Mouse (Mus musculus) naive thymus-derived CD4-positive, alpha-beta T cell, adult 2 months (primary cell): ENCODE results near the gene Cntnap4.
"Not testable (repeated sequence)": the region's sequence is repeated elsewhere in the genome, so short reads cannot be mapped to it uniquely, and the experiment has no call there.

Experiments
- DNase-seq: peaks from one replicate; pipeline ENCODE4 v3.0.0-alpha.2; 2011; ENCODE audit warnings: low read depth

The Cntnap4 gene

DNA sequence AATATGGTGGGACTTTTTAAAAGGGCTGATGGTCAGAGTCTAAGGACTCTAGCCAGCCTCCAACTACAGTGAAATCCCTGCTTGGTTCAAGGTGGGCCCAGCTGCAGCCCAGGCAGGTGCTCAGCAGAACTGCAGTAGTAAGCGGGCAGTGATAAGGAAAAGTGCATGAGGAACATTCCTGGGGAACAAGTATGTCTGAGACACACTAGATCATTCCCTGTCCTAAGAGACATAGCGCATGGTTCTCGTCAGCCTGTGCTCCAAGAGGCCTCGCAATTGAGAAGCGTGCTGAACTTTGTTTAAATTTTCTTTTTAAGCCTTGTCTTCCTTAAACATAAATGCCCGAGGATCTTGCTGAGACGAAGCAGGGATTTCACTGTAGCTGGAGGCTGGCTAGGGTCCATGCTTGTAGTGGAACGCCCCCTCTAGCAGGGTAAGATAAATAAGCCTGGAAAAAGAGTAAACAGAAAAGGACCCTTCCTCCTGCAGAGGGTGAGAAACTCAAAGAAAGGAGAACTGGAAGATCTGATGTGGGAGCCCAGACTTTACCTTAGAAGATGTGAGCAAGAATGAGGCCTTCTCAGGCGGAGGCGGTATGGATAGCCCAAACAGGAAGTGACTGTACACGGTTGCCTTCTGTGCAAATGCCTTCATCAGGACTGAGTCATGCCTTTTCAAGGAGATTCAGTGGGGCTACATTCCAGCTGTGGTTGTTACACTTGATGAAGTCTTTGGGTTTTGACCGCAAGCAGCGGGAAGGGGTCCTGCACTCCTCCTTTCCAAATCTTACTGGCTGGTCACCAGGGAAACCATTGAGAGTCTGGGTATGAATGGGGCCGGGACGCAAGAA, 161.0 kb downstream of the Cntnap4 start:
- DNase-seq, result no peak

DNA sequence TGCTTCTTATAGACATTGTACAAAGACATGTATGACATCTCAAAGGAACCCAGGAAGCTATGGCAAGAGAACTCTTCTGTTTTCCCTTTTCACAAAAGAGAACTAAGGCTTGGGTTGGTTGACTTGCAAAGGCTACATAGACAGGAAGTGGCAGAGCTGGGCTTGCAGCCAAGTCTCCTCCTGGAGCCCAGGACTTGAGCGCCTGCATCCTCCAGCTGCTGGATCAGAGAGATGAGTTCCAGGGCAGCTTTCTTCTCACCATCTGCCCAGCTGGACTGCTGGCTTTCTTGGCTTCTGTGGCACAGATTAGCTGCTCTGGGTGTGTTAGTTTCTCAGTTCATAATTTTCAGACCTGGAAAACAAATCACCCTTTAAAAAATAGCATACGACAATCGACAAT, 165.7 kb downstream of the Cntnap4 start:
- no peak for DNase-seq

DNA sequence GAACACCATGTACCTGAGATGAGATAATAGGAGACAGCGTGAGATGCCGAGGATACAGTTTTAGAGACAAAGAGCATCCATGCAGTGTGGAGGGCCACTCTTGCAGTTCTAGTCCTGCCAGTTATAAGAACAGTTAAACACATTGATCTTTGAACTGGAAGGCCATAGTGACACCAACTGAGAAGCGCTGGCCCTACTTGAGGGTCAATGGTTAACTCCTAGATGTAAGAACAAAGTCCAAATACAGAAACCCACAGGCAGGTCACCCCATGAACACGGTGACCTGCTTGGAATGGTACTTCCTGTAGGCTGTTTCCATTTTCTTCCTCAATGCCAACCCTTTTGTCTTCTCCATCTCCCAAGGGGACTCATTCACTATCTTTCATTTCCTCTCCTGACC, 173.5 kb downstream of the Cntnap4 start:
- DNase-seq, result no peak

DNA sequence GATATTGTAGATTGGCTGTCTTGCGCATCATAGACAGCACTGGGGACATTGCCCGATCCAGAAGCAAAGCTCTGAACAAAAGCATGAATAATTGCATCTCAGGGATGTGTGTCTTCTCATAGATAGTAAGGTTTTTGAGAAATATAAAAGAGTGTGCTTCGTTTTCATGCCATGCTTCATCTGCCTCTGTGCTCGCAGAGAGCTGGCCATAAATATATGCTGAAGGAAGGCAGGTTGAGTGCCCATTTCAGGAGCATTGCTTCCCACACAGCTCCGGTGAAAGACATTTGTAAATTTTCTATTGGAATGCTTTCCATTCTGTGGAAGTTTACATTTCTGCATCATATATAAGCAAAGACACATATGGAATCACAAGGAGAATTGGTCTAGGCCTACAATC, 177.5 kb downstream of the Cntnap4 start:
- no peak for DNase-seq

DNA sequence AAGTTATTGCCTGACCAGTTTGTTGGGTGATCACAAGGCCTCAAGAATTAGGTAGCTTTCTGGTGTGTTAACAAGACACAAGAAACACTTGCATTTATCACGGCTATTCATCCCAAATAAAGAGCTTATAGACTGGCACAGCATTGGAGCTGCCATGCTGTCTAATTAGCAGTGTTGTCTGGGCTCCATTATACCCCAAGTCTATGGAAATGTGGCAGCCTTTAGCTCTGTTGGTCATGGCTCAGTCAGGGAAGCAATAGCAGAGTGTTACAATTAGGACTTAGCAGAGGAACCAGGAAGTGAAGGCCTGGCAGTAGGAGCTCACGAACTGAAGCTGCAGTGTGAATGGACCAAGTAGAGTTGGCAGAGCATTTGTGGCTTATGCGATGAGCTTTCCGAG, 185.3 kb downstream of the Cntnap4 start:
- no peak for DNase-seq

DNA sequence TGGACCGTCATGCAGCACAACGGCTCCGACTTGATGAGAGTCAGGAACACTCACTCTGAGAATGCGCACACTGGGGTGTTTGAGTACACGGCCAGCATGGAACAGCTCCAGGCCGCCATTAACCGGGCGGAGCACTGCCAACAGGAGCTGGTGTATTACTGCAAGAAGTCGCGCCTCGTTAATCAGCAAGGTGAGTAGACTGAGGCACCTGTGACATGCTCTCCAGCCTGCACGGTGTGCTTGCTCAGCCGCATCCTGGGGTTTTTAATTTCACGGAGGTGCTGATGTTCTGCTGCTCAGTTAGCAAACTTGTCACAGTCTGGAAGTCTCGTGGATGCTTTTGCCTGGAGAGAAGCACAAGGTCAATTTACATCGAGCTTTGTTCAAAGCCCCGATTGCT, 233.2 kb downstream of the Cntnap4 start:
- no peak for DNase-seq

DNA sequence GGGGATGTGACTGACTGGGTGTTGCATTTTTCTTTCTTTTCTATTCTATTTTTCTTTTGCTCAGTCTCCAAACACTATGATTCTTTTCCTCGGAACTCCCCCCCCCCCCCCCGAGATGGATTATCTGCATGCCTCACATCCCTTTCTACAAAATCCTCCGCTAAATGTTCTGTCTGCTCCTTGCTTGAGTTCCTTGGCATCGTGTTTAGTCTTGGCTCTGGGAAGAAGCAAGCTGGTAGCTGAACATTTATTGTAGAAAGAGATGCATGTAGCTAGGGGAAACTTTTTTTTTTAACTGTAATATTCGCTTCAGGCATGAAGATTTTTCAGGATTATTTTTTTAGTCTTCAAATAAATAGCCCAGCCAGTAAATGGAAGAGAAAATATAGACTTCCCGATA, 239.5 kb downstream of the Cntnap4 start:
- no peak for DNase-seq

DNA sequence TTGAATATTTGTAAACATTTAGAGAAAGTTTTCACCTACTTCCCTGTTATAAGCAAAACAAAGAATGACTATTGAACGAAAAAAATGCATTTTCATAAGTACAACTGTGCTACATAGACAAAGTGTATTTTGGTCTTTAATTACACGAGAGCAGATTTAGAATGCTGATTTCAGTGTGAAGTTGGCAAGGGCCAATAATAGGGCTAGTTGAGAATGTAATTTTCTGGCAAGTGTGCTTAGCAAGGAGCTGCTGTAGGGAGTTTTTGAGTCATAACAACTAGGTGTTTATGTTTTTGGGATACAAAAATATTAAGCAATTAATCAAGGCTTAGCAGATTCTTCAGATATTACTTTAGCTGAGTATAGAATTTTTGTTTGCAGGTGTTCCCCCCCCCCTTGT, 271.2 kb downstream of the Cntnap4 start:
- no peak for DNase-seq

DNA sequence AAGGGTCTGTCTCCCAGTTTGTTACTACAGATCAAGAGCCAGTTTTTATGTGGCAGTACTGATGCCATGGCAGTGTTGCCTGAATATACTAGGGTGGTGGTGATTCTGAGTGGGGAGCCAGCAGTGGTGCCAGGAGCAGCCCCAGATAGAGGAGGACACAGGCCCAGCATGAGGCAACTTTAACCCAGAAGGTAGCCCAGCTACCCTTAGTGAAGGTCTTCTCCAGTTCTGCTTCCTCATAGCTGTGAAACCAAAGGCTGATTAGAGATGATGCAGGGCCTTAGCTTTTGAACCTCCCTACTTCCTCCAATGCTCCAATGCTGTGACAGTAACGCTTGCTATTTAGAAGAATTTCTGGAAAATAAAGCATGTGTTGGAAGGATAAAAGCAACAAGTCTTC, 279.7 kb downstream of the Cntnap4 start:
- not testable (repeated sequence) for DNase-seq

DNA sequence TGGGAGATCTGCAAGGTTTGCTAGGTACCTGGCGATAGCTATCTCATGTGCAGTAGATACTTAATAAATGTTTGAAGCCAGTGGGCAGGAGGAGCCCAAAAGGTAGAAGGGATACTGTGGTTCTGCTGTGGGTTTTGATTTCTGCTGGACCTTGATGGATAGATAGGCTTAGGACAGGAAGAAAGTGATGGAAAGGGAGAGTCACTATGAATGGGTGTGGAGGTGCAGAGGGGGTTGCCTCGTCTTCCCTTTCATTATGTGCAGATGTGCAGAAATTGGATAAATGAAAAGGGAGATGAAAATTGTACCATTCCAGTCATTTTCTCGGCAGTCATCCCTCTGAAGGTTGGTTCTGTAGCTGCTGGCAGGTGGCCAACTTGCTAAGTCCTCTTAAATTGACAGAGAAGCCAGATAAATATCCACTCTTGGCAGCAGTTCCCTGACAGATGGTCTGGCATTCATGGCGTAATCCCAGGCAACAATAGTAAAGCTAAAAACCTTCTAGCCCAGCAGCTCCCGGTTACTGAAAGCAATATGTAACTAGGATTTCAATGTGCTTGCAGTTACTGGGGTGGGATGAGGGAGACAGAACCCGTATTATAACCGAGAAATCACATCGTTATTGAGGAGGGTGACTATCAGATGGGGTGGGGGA, 336.7 kb downstream of the Cntnap4 start:
- no peak for DNase-seq

DNA sequence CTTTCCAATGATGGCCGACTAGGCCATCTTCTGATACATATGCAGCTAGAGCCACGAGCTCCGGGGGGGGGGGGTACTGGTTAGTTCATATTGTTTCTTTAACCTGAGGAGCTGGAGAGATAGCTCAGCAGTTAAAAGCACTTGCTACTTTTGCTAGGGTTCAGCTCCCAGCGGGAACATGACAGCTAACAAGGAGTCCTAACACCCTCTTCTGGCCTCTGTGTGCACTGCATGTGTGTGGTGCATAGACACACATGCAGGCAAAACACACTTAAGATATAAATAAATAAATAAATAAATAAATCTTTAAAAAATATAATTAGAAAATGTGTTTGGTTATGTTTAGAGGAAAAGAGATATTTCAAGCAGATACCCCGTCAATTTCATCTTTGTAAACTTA, 339.7 kb downstream of the Cntnap4 start:
- no peak for DNase-seq

DNA sequence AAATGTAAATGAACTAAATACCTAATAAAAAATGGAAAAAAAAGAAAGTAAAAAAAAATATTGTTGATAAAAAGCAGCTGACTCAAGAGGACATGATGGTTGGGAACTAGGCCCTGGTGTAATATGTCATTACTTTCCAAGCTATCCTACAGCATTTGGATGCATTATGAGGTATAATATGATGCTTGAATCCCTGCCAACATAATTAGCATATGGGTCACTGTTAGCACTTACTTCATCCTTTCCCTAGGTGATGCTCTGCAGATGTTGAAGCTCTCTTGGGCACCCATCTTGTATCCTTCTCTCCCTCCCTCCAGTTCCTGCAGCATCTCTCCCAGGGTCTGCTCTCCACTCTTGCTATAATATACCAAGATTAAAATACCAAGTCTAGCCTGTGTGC, 341.6 kb downstream of the Cntnap4 start:
- no peak for DNase-seq

DNA sequence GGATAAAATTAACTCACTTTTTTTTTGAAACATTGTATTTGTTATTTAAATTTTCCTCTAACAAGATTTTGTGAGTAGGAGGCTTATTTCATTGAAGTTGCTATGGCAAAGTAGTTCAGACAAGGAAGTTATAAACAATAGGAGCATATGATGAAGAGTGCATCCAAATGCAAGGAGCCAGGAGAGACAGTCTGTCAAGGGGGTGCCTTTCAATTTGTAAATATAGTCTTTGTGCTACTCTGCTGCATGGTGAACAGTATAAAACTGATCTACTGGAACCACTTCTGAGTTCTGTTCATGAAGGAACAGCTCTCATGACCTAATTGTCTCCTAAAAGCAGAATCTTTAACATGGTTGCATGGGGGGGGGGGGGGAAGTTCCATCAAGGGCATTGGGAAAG, 352.3 kb downstream of the Cntnap4 start:
- no peak for DNase-seq

DNA sequence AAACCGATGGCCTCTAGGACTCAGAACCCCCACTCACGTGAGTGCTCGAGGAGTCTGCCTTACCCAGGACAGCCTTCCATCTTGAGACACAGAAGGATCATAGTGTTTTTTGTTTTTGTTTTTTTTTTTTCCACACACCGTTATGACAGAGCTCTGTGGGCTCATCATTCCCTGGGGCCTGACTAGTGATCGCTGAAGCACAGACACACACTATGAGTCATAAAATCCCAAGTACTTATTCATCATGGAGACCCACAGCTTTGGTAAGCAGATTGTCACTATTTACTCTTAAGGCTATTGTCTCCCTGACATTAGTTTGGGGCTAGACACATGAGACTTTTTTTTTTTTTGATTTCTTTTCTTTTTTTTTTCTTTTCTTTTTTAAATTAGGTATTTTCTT, 352.9 kb downstream of the Cntnap4 start:
- no peak for DNase-seq
